Mouse (Mus musculus) heart, embryonic 16.5 days (tissue): ENCODE measurements at regions not wholly inside any gene's neighbourhood (a gene's known extent, or its start where the extent isn't known, plus 50 kb on each side); places are given as distances from the start of the nearest gene placed in this dataset.

Experiments used
- ATAC-seq: fragments of 200-750 bp; cut with Nextera tagmentation; replicated peaks from 2 replicates; pipeline ENCODE4 v1.8.0; 2017; ENCODE audit warnings: moderate number of reproducible peaks; ENCODE audit not compliant: insufficient read depth, low FRiP score; ENCODE audit errors: extremely low read depth
- H3K27ac ChIP-seq: fragments of 300-500 bp; sonication (generic); 2 replicates; pipeline ENCODE4 v1.5.1; 2014; ENCODE audit warnings: mild to moderate bottlenecking, low read length, control low read depth, moderate library complexity
- H3K27me3 ChIP-seq: fragments of 300-500 bp; sonication (generic); 2 replicates; pipeline ENCODE4 v1.6.1; 2014; ENCODE audit warnings: low read length, mixed read lengths; ENCODE audit not compliant: control insufficient read depth, insufficient read depth
- H3K36me3 ChIP-seq: fragments of 300-500 bp; sonication (generic); 2 replicates; pipeline ENCODE4 v1.6.1; 2014; ENCODE audit not compliant: control insufficient read depth, insufficient read depth
- H3K4me1 ChIP-seq: fragments of 300-500 bp; sonication (generic); 2 replicates; pipeline ENCODE4 v1.6.1; 2014; ENCODE audit warnings: low read length, mixed read lengths; ENCODE audit not compliant: control insufficient read depth, insufficient read depth
- H3K4me2 ChIP-seq: fragments of 300-500 bp; sonication (generic); 2 replicates; pipeline ENCODE4 v1.6.1; 2014; ENCODE audit warnings: low read depth, mild to moderate bottlenecking, control low read depth, low read length
- H3K4me3 ChIP-seq: fragments of 300-500 bp; sonication (generic); 2 replicates; pipeline ENCODE4 v1.5.1; 2014; ENCODE audit warnings: mild to moderate bottlenecking, control low read depth, low read length
- H3K9ac ChIP-seq: fragments of 300-500 bp; sonication (generic); 2 replicates; pipeline ENCODE4 v1.6.1; 2014; ENCODE audit warnings: low read length, control low read depth
- H3K9me3 ChIP-seq: fragments of 300-500 bp; sonication (generic); replicated peaks from 2 replicates; pipeline ENCODE4 v1.6.1; 2016; ENCODE audit warnings: low read length; ENCODE audit not compliant: control insufficient read depth
- WGBS: fragments of 180-500 bp; shearing (Covaris S2); extraction: QIAGEN DNeasy Blood & Tissue Kit; methylation state at CpG from one replicate; pipeline ENCODE4 v1.1.7; 2014; 5-methylcytosine and 5-hydroxymethylcytosine counted together

GRCm38 (mm10) chr8:80185286-80185685, 127.5 kb upstream of the Hhip start:
- 42% methylated on average over 4 of the region's 4 CpGs for WGBS
- no peaks in the 10 kb centered on the region for H3K27me3 ChIP-seq
- no peak overlapping the region for H3K4me3 ChIP-seq
- no peak overlapping the region for H3K9ac ChIP-seq
- H3K27ac ChIP-seq, result no peak overlapping the region
- no peak for ATAC-seq
- no peaks in the 10 kb centered on the region for H3K4me1 ChIP-seq
- H3K9me3 ChIP-seq, result no peaks in the 10 kb centered on the region
- H3K36me3 ChIP-seq, result no peaks in the 10 kb centered on the region
- H3K4me2 ChIP-seq, result no peak overlapping the region

- no peak overlapping the region for H3K4me3 ChIP-seq
- H3K9me3 ChIP-seq, result no peaks in the 10 kb centered on the region
- H3K9ac ChIP-seq, result no peak overlapping the region
- no peaks in the 10 kb centered on the region for H3K27me3 ChIP-seq
- H3K36me3 ChIP-seq, result no peaks in the 10 kb centered on the region
- no peaks in the 10 kb centered on the region for H3K4me1 ChIP-seq
- WGBS, result 64% methylated on average over 9 of the region's 9 CpGs
- H3K27ac ChIP-seq, result no peak overlapping the region
- H3K4me2 ChIP-seq, result no peak overlapping the region
- no peak for ATAC-seq
Observed at GRCm38 (mm10) chr8:80168688-80169087, 110.9 kb upstream of the Hhip start.

- H3K9ac ChIP-seq, result no peak overlapping the region
- H3K27me3 ChIP-seq, result no peaks in the 10 kb centered on the region
- no peaks in the 10 kb centered on the region for H3K9me3 ChIP-seq
- no peak overlapping the region for H3K4me2 ChIP-seq
- no peak overlapping the region for H3K4me3 ChIP-seq
- no peaks in the 10 kb centered on the region for H3K4me1 ChIP-seq
- H3K27ac ChIP-seq, result no peak overlapping the region
- no peaks in the 10 kb centered on the region for H3K36me3 ChIP-seq
- no peak for ATAC-seq
- WGBS, result 71% methylated on average over 9 of the region's 9 CpGs
Observed at GRCm38 (mm10) chr8:80149458-80150083, 91.8 kb upstream of the Hhip start.

GRCm38 (mm10) chr8:80147929-80148328, 90.1 kb upstream of the Hhip start:
- Histone ChIP-seq H3K4me1 (no peaks in the 10 kb centered on the region), H3K27ac (no peak overlapping the region), H3K36me3 (no peaks in the 10 kb centered on the region), H3K9ac (no peak overlapping the region), H3K4me3 (no peak overlapping the region), H3K9me3 (no peaks in the 10 kb centered on the region), H3K4me2 (no peak overlapping the region), H3K27me3 (no peaks in the 10 kb centered on the region)
- WGBS, result 79% methylated on average over 3 of the region's 3 CpGs
- ATAC-seq, result no peak

- no peaks in the 10 kb centered on the region for H3K27me3 ChIP-seq
- H3K9ac ChIP-seq, result no peak overlapping the region
- no peak for ATAC-seq
- WGBS, result 83% methylated on average over 6 of the region's 6 CpGs
- no peaks in the 10 kb centered on the region for H3K4me1 ChIP-seq
- no peak overlapping the region for H3K4me2 ChIP-seq
- no peak overlapping the region for H3K4me3 ChIP-seq
- no peaks in the 10 kb centered on the region for H3K9me3 ChIP-seq
- H3K36me3 ChIP-seq, result no peaks in the 10 kb centered on the region
- H3K27ac ChIP-seq, result no peak overlapping the region
Observed at GRCm38 (mm10) chr8:80138481-80138880, 80.7 kb upstream of the Hhip start.

GRCm38 (mm10) chr8:80120378-80120965, 62.7 kb upstream of the Hhip start:
- ATAC-seq, result no peak
- H3K4me2 ChIP-seq, result no peak overlapping the region
- 77% methylated on average over 3 of the region's 3 CpGs for WGBS
- no peaks in the 10 kb centered on the region for H3K36me3 ChIP-seq
- no peak overlapping the region for H3K27ac ChIP-seq
- H3K4me3 ChIP-seq, result no peak overlapping the region
- H3K9me3 ChIP-seq, result no peaks in the 10 kb centered on the region
- no peaks in the 10 kb centered on the region for H3K27me3 ChIP-seq
- H3K4me1 ChIP-seq, result no peaks in the 10 kb centered on the region
- H3K9ac ChIP-seq, result no peak overlapping the region

- Histone ChIP-seq H3K27me3 (no peaks in the 10 kb centered on the region), H3K4me2 (no peak overlapping the region), H3K27ac (no peak overlapping the region), H3K9me3 (no peaks in the 10 kb centered on the region), H3K9ac (no peak overlapping the region), H3K36me3 (no peaks in the 10 kb centered on the region), H3K4me3 (no peak overlapping the region), H3K4me1 (no peaks in the 10 kb centered on the region)
- WGBS, result 43% methylated on average over 4 of the region's 4 CpGs
- ATAC-seq, result no peak
Observed at GRCm38 (mm10) chr8:80117328-80117727, 59.5 kb upstream of the Hhip start.
